Mouse (Mus musculus) activated CD4-positive, CD25-positive, alpha-beta regulatory T cell (primary cell): Measurements from ENCODE around the gene Aplp2. TPM values are rescaled to one million over a fixed set of nuclear protein-coding genes. Genes with fewer than 3 reads are reported as not detected.

ENCODE experiments used
- polyA plus RNA-seq, 2 experiments: library from polyadenylated mRNA; unstranded; fragments of 100-300 nt; shearing (Covaris generic); gene quantifications; one replicate each; pipeline ENCODE4 v1.2.1; 2017

Gene Aplp2
- 100 to 1,000 TPM in 1 of 2 experiments, 10 to 100 TPM in 1; 70.1 to 191 TPM for polyA plus RNA-seq

DNA sequence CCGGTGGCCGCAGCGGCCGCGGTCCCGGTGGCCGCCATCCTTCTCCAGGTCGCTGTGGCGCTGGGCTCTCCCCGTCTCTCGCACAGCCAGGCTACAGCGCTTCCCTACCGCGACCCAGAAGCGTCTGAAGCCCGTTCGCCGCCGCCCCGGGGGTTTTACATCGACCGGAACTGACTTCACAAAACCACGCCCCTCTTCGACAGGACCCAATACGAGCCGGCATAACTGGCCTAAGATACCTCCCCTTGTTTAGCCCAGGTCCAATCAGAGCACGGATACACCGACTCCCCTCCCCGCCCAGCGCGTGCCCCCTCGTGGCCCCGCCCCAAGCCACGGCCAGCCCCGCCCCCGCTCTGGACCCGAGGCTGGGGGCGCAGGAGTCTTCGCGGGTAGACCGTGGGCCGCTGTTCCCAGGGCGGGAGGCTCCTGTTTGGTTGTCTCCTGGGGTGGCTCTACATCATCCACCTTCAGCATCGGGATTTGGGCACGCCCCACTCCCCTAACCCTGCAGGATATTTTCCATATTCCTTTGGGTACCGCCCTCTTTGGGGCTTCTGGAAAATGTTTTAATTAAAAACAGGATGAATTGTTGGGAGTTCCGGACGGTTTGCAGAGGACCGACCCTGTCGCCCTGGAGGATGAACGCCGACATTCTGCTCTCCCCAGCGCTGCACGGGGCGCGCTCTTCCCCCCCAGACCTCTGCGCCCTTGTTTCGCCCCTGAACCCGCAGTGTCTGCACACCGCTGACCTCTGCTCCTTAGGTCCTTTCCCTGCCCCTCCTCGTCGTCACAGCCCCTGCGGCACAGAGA, at the start of gene Aplp2:
TSS of gene Aplp2 (minus strand) at position 126 of the 810 bp plus-strand sequence.

DNA sequence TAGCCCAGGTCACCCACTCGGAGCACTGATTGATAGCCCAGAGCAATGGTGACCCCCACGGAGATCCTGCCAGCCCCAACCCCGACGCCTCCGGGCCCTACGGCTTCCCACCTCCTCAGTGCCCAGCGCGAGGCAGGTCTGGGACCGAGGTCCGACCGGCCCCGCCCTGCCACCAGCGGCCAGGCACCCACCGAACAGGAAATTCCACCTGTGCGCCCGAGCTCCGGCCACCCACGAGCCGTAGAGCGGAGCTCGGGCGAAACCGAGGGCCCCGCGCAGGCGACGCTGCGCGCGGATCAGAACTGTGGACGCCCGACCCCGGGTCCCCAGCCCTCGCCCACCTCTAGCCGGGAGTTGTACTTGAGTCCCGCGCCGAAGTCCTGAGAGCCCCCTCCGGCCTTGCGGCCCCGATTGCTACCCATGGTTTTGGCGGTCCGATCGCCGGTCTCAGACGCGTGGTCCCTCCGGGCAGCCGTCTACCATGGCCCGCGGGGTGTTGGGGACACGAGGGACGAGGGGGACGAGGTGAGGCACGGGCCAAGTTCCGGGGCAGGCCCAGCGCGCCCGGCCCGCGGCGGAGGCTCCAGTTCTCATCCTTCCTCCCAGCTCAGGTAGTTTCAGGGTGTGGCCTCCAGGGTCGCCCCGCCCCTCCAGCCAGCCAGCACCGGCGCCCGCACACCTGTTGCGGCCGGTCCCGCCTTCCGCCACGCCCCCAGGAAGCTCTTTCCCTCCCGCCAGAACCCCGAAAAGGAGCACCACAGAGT, 80.2 kb downstream of the Aplp2 start, which contains the start of gene St14:
TSS of gene St14 (minus strand) at position 649 of the 764 bp plus-strand sequence.

Other genes starting within 250 kb of the Aplp2 start
- 10 to 100 TPM; 20.2 to 23.9 TPM for gene Zbtb44, start 181.2 kb downstream of the Aplp2 start, polyA plus RNA-seq
- 10 to 100 TPM in 1 of 2 experiments, 1 to 10 TPM in 1; 4.7 to 25.5 TPM for gene St14, start 80.0 kb downstream of the Aplp2 start, polyA plus RNA-seq
- gene Prdm10, start 68.7 kb upstream of the Aplp2 start, polyA plus RNA-seq, result 1 to 10 TPM; 7.5 to 8.6 TPM
- gene Nfrkb, start 174.4 kb upstream of the Aplp2 start, polyA plus RNA-seq, result 10 to 100 TPM; 33.9 to 39.6 TPM